Mouse (Mus musculus): ENCODE data around the gene Prdm4.

Prdm4 gene

GRCm38 (mm10) chr10:85871698-85872478 is 45.1 kb downstream of the Prdm4 start:
- DNase-seq (ENCODE audit: low spot score in 2 of 2), result peak; percentile 84 to 90

GRCm38 (mm10) chr10:85846105-85846862 is 70.7 kb downstream of the Prdm4 start:
- no peak for DNase-seq (ENCODE audit: low spot score in 2 of 2)

Measured in cerebellum, postnatal 4 days (tissue).